Mouse (Mus musculus) layer of hippocampus, postnatal 25 days (tissue): ENCODE measurements around the gene Mrps27. TPM values are rescaled to one million over a fixed set of nuclear protein-coding genes. Genes with fewer than 3 reads are reported as not detected.

Source experiments
- DNase-seq, 2 experiments: peaks; one replicate each; pipeline ENCODE4 v3.0.0; 2022; ENCODE audit warnings: mixed read lengths in 2 of 2, low spot score in 1 of 2; ENCODE audit errors: extremely low spot score in 1 of 2
- total RNA-seq, 2 experiments: library from RNA; stranded (reverse); gene quantifications; 2 replicates each; pipeline ENCODE4 v1.2.3; 2021

The Mrps27 gene
- total RNA-seq, 2 experiments from 2014 or later: 26.5 to 28.4 TPM

DNA sequence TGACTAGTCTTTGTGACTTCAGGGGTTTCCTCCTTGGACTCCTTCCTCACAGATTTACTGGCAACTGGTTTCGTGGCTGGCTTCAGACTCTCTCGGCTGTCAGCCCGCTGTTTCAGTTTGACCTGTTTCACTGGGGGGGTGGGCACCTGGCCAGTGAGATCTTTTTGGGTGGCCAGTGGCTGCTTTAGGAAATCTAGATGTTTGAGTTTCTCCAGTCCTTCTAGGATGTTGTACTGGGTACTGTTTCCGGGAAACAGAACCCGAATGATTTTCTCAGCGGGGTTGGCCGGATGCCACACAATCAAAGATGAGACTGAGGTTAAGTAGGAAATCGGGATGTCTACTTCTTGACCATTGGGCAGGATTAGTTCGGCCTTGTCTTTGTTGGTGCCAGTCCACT is 89.9 kb downstream of the Mrps27 start:
- no peak for DNase-seq

DNA sequence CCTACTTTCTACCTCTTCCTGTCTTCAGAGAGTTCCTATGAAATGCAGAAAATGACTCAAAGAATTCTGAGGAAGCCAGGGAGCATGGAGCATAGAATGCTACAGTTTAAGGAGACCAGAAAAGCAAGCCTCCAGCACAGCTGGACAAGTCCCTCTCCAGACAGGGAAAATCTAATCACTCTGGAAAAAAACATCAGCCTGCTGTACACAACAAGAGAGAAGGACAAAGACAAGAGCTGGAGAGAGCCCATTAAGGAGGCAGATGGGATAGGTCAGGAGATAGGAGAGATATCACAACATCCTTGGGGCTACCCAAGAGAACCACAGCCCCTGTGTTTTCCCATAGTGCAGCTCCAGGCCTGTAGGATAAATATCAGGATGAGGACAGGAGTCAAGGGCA is 92.5 kb downstream of the Mrps27 start:
- DNase-seq: no peak

DNA sequence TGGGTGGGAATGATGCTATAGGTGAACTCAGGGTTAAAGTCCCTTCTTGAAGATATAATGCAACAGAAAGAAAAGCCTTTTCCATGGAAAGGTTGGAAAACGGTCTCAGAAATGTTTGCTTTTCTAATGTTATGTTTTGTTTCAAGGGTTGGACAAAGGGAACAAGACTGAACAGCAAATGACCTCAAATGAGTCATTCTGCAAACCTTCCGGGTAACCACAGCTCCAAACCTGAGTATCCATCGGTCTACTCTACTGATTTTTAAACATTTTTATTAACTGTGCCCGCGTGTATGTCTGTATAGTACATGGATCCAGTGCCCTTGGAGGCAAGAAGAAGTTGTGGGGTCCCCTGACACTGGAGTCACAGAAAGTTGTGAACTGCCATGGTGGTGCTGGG is 94.8 kb downstream of the Mrps27 start:
- no peak for DNase-seq

DNA sequence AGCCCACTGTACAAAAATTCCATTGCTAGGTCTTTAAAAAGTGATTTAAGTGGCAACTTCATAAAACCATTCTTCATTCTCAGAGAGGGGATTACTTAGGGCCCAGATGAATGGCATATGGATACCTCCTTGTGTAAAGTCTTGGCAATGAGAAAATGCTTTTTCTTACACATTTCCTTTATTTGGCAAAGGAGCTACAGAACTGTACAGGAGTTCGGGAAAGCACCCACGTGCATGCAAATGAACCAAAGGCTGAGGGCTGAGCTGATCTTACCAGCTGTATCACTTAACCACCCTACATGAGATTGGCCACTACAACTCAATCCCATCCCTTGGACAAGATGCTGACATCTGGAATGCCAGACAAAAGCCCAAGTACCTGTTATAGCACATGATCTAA is 95.6 kb downstream of the Mrps27 start:
- DNase-seq: no peak

DNA sequence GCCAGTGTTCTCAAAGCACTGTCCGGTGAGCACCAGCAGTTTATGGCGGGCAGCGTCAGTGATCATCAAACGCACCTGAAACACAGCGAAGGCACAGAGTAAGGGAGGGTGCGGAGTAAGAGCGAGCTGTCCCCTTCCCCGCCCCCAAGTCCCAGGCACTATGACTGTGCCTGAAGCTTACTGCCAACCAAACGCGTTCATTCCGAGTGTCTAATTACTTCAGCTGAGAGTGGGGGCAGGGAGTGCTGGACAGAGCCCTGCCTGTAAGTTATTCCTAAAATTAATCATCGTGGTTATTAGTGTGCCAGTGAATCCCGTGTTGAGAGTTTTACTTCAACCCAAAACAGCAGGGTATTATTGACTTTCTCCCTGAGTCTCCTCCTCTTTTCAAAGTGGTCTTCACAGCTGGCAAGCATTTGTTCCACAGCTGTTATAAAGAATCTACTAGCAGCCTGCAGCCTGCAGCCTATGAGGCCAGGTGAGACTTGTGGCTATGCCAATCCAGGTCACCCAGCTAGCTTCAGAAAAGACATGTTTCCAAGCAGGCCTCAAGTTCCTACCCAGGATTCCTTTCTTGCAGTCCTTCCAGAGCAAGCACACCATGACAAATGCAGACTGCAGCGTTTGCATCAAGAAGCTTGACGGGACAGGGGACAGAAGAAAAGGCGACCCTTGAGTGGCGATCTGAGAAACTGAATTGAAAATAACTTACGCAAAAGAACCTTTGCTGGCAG is 97.3 kb downstream of the Mrps27 start:
- no peak for DNase-seq

DNA sequence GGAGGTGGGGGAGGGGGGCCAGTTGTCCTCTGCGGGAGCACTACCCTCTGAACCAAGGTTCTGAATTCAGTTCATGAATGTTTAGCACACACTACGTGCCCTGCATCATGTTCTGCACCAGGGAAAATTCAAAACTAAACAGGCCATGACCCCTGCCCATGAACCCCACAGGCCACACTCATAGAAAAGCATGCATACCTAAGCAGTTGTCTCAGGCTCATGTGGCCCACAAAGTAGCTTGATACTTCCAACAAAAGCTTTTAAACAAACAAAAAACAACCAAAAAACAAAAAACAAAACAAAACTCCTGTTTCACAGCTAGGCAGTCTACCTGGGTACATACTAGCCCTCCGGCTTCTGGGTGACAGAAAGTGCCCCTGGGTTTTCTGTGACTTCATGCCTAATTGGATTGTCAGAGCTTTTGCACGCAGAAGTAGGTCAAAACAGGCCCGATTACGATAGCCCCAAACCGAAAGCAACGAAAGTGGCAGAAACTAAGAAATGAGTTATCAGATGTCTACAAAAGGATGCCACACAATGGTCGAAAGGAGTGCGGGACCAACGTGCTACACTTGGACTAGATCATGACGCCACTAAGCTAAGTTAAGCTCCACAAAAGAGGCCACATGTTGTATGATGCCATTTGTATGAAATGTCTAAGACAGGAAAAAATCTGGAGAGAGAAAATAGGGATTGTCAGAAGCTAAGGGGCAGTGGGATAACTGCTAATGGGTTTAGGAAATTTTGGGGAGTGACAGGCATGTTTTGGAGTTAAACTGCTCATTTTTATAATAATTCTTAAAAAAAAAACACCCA is 98.1 kb downstream of the Mrps27 start:
- DNase-seq: no peak

DNA sequence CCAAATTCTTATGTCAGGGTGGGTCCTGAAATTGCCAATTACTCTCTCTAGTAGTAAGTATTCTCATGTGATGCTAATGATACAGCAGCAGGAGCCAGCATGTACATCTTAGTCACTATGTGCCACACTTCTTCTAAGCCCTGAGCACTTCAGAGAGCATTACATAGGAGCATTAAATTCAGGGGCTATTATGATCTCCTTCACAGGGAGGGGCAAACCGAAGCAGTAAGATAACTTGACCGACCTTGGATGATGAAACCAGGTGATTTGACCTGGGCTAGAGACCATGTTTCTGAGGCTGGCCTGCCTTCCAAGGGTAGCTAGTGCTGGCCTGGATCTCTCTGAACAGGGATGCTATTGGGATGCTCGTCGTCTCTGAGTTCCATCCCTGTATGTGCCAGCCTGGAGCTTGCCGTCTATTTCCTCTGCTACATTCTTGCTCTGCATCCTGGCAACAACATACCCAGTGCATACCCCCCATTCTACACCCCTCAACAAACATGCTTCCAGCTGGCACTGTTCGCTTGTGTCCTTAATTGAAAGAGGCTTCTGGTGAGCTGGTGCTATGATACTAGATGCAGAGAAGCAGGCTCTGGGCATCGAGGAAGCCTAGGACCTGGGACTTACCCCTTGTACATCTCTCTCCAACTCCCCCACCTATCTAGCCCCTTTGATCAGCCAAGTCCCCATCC is 99.0 kb downstream of the Mrps27 start:
- DNase-seq: no peak

DNA sequence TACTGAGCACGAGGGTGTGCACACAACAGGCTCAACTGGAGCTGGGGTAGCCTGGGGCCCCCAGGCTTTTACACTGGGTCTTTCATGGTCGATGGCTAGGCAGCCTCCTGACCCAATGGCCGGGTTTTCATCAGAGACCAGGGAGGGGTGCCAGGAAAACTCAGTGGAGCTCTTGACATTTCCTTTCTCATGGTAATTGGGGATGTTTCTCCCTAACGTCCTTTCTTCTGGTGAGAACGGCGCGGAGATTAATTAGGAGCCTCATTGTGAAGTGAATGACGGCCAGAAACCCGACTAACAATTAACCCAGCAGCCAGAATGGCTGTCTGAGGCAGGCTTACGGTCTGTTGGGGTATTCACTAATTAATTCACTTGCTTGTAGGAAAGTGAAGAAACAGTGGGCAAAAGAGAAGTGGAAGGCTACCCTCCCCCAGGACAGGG is 99.9 kb downstream of the Mrps27 start:
- no peak for DNase-seq

DNA sequence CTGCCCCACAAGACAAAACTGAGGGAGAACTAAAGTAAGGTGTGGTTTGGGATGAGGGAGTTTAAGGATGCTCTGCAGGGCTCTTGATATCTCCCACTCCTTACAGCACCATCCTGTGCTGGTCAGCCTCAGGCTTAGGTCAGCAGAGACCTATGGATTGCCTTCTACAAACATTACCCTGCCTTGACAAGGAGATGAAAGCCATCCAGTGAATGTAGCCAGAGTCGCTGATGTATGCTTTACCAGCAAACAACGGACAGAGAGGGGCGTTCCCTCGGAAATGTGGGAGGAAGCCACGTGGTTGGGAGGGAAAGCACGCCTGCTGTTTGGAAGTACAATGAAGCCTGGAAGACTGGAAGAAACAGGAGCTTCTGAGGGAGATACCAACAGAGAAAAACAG is 100.3 kb downstream of the Mrps27 start:
- DNase-seq: no peak

DNA sequence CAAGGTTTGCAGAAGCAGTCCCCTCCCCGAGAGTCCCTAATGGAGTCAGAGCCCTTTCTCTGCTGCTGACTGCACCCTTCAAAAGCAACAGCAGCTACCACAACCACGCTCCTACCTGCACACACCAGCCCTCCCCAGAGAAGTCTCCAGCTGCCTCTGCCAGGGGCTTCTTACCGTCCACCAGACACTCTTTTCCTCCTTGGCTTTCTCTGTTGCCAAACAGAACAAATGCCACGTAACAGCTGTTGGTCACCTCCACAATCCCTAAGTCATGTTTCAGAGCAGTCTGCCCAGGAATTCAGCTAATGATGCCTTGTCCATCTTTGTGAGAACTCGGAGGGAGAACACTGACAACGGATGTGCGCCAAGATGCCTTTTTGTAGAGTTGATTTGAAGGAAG is 102.4 kb downstream of the Mrps27 start:
- DNase-seq: no peak

DNA sequence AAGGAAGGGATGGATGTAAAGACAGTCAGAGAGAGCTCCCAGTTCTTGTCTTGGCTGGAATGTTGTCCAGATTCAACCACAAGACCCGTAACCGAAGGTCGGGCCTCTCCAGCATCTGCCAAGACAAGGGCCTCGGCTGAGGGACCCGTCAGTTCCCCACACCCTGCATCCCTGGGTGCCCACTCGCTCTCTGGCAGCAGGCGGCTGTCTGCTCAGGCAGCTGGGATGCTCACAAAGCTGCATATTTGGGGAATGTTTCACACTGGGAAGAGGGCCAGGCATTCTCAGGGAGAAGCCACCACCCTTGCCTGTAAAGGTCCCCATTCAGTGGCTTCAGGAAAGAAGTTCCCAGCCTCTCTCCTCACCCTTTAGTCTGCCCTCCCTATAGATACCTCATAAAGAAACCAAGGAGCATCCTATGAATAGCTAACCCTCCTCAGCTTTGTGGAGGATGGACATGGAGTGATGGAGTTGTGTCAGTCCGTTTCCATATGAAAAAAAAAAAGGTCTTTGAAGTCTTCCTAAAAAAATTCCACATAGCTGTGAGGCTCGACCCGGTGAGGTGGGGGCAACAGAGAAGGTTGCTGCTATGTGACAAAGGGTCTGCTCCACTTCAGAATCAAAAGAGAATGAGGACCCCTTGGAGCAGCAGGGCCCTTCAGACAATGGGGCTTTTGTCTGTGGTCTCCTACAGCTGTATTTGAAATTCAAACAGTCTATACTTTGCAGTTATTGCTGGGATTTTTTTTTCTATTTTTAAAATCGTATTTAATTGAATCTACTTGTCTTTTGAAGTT is 103.0 kb downstream of the Mrps27 start:
- peak in 1 of 2 experiments; percentile 49 for DNase-seq

DNA sequence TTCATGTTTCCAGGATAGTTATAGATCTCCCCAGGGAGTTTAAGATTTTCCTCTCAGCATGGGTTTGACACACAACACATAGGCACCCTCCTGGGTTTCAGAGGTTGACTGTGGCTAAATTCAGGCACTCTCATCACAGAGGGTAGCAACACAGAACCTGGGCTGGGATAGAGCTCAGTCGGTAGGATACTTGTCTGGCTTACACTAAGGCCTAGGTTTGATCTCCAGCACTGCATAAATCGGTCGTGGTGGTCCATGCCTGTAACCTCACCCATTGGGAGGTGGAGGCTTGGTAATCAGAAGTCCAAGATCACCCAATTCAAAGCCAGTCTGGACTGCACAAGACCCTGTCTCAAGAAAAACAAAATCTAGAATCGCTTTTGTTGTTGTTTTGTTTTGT is 103.7 kb downstream of the Mrps27 start:
- DNase-seq: no peak

DNA sequence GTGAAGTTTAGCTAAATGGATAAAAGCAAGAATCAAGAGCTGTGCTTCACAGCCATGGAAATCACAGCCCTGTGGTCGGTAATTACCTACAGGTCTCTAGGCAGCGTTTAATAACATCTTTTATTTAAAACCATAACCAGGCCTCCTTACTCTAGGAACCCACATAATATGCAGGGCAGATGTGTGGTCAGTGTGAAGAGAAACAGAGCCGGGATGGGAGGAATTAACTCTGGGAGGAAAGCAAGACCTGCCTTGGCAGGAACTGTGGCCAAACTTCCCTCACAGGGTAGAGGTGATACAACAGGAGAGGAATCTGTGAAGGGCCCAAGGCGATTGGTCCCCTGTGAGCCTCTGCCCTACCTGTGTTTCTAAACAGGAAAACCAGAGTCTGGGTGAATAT is 105.0 kb downstream of the Mrps27 start:
- DNase-seq: no peak

DNA sequence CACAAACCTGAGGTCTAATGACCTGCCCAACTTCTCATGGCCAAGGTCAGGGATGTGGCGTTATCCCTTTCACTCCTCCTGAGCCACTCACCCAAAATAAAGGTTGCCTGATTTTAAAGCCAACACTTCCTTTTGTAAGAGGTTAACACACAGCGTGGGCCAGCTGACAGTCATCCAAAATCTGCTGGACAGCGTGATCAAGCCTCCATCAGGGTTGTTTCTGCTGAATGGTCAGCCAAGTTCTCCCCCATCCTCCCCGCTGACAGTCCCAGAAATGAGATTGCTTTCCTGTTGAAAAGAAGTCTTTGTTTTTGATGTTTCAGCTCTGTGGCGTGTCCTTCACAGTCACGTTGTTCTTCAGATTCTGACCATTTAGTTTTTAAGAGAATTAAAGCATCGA is 106.2 kb downstream of the Mrps27 start:
- DNase-seq: no peak

DNA sequence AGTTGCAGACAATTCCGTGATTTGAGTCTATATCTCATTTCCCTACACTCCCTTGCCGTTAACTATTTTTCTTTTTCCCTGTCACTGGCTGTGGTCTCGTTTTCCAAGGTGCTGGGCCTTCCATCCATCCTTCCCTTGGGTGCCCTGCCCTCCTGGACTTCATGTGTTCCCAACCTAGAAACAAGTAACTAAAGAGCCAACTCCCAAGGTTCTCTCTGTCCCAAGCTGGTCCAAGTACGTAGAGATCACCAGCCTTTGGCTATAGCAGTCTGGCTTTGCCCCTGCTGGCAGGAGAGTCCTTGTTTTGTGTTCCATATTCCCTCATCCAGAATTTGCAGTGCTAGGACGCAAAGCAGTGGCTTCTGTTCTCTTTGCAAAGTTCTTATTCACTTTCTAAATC is 106.7 kb downstream of the Mrps27 start:
- DNase-seq: no peak

DNA sequence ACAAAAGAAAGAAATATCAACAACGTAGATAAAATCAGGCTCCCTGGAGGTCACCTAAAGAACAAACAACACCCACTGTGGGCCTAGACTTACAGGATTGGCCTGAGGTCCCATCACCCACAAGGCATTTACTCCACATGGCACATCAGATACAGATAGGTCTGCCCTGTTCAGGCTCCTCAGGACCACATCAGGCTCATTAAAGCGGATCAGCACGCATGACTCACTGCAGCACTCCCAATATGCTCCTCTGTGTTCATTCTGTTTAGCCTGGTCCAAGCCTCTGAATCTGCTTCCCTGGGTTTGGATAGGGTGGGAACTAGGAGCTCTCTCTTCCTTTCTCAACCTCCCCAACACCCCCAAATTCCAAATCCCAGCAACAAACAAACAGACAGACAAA is 107.9 kb downstream of the Mrps27 start:
- DNase-seq: no peak

DNA sequence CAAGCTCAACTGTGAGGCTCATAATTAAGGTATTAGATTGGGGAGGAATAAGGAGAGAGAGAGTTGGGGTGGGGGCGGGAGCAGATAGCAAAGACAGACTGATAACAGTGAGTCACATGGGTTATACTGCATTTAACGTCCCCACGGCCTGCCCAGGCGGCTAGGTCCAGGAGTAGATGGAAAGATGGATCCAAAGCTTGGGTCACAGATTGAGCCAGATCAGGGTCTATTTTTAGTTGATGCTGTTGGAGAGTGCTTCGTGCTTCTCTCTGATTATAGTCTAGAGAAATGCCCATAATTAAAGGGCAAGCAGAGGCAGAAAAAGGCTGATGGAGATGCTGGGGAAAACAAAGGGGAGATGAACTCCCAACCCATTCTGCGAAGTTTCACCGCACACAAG is 110.4 kb downstream of the Mrps27 start:
- no peak for DNase-seq

DNA sequence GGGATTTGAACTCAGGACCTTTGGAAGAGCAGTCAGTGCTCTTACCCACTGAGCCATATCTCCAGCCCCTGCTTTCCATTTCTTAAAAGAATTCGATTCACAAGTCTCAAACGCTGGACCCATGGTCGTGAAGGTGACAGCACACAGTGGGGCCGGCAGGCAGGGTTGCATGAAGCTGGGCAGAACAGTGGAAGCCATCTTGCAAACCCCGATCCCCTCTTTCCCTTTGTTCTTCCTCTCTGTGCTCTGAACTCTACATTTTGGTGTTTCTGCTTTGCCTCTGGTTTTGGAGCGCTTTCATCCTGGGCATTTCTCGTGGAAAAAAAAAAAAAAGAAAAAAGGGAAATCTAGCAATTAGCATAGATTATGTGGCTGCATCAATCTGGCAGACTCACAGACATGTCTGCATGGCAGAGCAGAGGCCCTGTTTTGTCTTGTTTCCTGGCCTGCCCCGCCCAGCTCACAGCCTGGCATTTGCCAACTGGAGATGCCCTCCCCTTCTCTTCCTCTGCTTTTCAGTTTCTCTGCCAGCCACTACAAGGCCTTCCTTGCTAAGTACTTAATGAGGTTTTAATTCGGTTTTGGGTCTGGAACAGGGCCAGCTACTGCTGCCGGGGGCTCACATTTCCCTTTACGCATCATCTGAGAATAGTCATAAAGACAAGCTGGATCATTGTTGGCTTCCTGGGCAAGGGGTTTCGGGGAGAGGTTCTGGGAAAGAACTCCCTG is 114.2 kb downstream of the Mrps27 start:
- no peak for DNase-seq

DNA sequence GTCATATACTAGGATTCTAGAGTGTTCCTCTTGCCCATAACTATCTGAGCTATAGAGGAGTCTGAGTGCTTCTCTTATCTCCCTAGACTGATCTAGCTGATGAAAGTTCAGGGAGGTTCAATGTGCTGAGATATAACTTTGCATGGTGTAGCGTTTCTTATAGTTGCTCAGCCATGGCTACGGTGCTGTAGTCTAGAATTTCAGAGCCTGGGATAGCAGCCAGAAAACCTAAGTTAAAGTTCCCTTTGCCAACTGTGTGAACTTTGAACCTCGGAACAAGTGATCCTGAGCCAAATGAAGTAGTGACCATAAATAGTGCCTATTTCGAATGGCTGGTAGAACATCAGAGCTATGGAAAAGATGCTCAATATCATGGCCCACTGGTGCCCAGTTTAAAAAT is 115.0 kb downstream of the Mrps27 start:
- no peak for DNase-seq

DNA sequence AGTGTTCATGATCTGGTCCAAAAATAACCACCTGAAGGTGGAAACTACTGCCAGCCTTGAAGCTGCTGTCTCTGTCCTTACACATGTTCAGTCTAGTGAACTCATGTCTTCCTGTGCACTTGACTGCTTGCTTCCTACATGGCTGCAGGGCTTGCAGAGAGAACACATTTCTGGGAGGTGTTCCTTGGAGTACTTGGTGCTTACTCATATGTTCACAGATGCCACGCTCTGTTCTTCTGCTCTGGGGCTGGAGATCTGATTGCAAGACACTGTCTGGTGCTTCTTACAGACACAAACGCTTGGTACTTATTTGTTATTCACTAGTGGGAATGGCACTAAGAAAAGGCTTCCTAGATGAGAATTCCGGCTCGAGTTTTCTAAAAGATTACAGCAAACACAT is 117.3 kb downstream of the Mrps27 start:
- DNase-seq: no peak
